Comparison of ENCODE assay signal across 16 mouse cellular contexts in genomic region chr5:97839271-97839923, GRCm38 (mm10).
"Had no signal": no experiment of that assay in that cellular context is flagged by ENCODE, and none has a peak within 500 bp of the region (broad histone marks: within the 10 kb centered on the region; RNA-seq: fewer than 3 reads in every experiment).

No protein-coding gene starts in this region.

- H3K9me3 ChIP-seq: lung, embryonic 15.5 days; midbrain, embryonic 10.5 days; midbrain, embryonic 12.5 days; neural tube, embryonic 13.5 days; stomach, embryonic 15.5 days had no signal

- DNase-seq: liver, postnatal 0 days; lung, adult 2 months; lung, postnatal 14 days; lung, postnatal 4 days; midbrain, embryonic 14.5 days; right cerebral cortex, postnatal 14 days; thymus, adult 2 months; thymus, postnatal 25 days; thymus, postnatal 4 days had no signal

- H3K4me1 ChIP-seq: midbrain, embryonic 10.5 days; midbrain, embryonic 12.5 days; neural tube, embryonic 13.5 days; stomach, embryonic 15.5 days had no signal

- H3K27ac ChIP-seq: lung, embryonic 15.5 days; midbrain, embryonic 10.5 days; midbrain, embryonic 12.5 days; neural tube, embryonic 13.5 days; stomach, embryonic 15.5 days; stomach, postnatal 0 days had no signal

- H3K36me3 ChIP-seq: lung, embryonic 15.5 days; midbrain, embryonic 10.5 days; midbrain, embryonic 12.5 days; neural tube, embryonic 13.5 days; stomach, embryonic 15.5 days had no signal

- H3K9ac ChIP-seq: liver, postnatal 0 days; lung, embryonic 15.5 days; midbrain, embryonic 12.5 days; neural tube, embryonic 13.5 days; stomach, embryonic 15.5 days had no signal

- H3K4me3 ChIP-seq: lung, embryonic 15.5 days; midbrain, embryonic 10.5 days; midbrain, embryonic 12.5 days; myocyte; neural tube, embryonic 13.5 days; stomach, embryonic 15.5 days had no signal
